Mouse (Mus musculus) retina, embryonic 14.5 days (tissue): ENCODE data around the gene Gcgr.
"Not testable (repeated sequence)": the region's sequence is repeated elsewhere in the genome, so short reads cannot be mapped to it uniquely, and the experiment has no call there.

ENCODE experiments used
- DNase-seq: peaks from one replicate; pipeline ENCODE4 v3.0.0-alpha.2; 2015; ENCODE audit warnings: low spot score

Gene Gcgr

GRCm38 (mm10) chr11:120506899-120507298 lies 23.6 kb upstream of the Gcgr start:
- DNase-seq = peak; percentile 21

DNA sequence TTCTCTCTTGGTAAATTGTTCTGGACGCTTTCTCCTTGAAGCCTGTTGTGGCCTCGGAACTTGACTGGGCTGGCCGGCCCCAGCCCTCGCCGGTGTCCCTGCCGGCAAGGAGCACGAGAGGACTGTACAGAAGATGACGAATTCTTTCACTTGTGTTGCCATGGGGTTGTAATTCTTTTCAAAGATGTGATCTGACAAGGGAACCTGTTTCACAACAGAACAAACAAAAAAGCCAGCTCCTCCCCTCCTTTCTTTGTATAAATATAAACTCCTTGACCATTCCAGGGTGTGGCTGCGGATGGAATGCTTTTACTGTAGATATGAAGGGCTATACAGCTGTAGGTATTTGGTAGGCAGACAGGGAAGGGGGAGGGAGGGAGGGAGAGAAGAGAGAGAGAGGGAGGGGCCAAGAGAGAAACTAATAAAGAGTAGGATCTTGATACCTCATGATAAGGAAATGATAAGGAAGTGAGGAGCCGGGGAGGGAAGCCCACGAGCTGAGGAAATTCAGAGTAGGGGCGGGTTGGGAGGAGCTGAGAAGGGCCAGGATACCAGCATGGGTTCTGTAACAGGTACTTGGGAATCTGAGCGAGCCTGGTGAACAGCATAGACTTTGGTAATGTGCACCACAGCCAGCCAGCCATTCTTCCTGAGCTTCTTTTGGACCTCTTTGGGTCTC lies 22.7 kb upstream of the Gcgr start:
- no peak for DNase-seq

GRCm38 (mm10) chr11:120508290-120508870 lies 22.1 kb upstream of the Gcgr start:
- no peak for DNase-seq

DNA sequence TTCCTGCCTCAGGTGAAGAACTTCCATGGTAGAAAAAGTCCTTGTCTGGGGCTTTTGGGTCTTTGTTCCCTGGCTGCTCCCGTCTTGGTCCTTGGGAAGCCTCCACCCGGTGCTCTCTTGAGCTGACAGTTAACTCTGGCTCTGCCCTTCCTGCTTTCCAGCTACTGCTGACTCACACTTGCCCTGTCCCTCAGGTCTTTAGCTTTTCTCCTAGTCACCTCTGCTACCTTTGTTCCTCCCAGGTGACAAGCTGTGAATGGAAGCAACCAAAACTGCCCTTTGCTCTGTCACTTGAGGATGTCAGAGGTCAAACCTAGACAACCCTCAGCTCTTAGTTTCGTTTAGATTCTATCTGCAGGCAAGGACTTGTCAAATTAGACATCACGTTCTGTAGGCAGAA lies 20.6 kb upstream of the Gcgr start:
- no peak for DNase-seq

DNA sequence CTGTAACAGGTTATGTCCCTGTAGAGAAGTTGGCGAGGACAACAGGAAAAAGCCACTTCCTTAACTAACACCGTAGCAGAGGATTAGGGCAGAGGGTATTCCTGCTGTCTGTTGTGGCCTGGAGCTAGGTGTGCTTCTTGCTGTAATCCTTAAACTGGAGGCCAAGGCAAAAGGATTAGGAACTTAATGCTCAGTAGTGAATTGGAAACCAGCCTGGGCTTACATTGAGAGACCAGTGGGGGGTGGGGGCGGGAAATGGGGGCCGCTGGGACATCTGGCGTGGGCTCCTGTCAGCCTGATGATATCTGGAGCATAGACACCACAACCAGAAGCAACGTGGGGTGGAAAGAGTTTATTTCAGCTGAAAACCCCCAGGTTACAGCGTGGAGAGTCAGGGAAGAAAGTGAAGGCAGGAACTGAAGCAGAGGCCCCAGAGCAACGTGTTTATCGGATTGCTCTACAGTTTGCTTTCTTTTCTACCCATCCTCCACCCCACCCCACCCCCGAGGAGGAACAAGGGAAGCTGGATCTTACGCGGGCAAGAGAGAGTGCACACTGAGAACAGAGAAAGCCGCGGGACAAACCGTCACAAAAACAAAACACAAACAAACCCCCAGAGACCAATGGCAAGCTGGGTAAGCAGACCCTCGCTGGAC lies 20.0 kb upstream of the Gcgr start:
- DNase-seq = peak; percentile 37

DNA sequence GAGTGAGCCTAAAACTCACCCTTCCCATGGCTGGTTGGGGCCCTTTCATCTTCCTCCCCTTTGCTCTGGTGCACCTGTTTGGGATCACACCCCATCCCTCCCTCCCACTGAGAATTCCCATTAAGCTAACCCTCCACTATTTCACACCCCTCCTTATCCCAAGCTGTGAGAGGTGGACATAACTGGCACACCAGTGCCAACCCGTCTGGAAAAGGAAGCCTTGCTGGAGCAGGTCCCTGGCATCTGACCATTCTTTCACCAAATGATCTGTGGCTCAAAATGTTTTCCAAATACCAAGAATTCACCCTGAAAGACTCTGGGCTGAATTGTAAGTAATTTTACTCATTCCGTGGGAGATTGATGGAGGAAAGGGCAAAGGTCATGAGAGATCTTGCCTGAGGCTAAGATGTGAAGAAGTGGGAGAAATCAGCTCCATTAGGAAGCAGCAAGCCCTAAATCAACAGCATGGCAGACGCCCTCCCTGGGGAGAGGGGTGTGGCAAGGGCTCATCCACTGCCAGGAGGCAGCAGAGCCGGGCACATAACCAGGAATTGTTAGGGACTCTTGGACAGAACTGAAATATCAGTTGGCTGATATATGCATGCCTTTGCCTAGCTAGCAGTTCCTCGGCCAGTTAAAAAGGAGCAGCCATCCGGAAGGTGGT lies 17.6 kb upstream of the Gcgr start:
- no peak for DNase-seq

DNA sequence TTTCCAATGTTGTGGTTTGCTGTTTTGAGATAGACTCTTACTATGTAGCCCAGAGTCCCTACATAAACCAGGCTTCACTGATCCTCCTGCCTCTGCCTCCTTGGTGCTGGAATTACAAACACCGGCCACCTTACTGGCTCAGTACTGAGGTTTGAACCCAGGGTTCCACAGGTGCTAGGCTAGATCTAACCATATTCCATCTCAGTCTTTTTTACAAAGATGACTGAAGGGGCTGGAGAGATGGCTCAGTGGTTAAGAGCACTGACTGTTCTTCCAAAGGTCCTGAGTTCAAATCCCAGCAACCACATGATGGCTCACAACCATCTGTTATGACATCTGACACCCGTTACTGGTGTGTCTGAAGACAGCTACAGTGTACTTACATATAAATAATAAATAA lies 16.2 kb upstream of the Gcgr start:
- DNase-seq = not testable (repeated sequence)

DNA sequence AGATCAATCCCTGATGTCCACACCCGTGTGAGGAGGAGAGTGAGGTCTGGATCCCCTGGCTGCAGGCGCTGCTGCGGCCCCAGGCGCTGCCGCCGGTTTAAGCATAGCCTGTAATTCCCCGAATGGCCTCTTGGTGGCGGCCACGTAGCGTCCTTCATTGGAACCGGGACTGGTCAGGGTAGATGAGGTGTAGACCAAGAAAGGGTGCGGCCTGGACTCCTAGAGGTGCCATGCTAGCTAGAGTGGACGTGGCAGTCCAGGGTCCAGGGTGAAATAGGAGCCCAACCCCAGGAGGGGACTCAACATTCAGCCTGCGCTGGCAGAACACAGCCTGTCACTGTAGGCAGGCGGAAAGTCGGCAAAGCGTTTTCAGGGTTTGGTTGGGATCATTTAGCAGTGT lies 14.9 kb upstream of the Gcgr start:
- peak; percentile 92 for DNase-seq

DNA sequence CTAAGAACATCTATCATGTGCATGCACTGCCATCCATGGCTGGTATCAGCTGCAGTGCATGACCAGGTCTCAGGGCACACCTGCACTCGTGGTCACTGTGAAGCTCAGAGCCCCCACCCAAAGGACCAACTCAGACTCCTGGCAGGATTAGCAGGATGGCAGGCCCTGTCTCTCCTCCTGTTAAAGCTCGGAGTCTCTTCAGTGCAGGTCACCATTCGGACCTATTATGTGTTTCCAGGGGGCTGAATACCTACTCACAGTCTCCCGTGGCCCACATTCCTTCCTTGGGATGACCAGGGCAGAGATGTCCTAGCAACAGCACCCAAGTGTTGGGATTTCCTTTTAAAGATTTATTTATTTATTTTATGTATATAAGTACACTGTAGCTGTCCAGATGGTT lies 13.4 kb upstream of the Gcgr start:
- no peak for DNase-seq

DNA sequence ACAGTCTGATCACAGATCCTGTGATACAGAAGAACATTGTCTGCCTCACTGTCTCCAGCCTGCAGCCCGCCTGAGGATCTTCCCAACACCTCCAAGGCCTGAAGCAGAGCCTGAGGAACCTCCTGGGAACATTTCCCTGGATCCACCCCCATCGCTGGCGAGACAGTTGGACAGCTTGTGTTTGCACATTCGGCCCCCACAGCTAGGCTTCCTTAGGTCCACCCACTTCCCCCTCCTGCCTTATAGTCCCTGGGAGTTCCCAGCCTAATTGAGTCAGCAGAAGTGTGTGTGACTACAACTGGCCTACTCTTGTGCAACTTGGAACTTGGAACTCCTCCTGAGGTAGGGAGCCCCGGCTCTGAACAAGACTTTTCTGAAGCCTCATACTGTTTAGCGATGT lies 12.5 kb upstream of the Gcgr start:
- DNase-seq = no peak

- DNase-seq = no peak
Observed at GRCm38 (mm10) chr11:120518558-120518957, 11.9 kb upstream of the Gcgr start.

DNA sequence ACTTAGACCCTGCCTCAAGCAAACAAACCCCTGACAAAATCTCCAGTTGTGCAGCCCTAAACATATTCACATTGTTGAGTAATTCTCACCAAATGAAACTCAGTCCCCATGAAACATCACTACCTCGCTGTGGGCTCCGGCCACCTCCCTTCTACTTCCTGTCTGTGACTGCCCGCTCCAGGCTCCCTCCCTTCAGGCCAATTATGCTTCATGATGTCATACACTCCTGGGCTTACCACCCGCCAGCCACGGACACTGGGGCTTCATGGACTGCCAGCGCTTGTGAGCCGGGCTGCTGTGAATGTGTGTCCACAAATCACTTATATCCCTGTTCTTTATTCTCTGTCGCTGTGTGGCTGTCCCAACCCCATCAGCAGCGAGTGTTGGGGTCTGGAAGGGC lies 10.8 kb upstream of the Gcgr start:
- DNase-seq = peak; percentile 38

DNA sequence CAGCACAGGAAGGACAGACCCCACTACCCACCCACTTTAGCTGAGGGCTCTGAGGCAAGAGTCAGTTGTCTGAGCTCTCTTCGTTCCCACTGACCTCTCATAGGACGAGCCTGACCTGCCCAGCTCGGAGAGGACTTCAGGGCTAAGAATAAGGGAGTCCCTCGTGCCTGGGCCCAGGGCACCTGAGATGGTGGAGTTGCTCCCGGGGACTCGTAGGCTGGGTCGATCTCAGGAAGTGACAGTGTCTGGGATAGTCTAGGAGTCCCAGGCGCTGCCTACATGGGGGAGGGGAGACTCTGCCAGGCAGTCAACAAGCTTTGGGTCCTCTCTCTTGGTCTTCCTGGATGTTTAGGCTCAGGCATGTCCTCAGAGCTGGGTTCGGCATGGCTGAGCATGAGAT lies 10.0 kb upstream of the Gcgr start:
- no peak for DNase-seq

GRCm38 (mm10) chr11:120520967-120521540 lies 9.4 kb upstream of the Gcgr start:
- no peak for DNase-seq

DNA sequence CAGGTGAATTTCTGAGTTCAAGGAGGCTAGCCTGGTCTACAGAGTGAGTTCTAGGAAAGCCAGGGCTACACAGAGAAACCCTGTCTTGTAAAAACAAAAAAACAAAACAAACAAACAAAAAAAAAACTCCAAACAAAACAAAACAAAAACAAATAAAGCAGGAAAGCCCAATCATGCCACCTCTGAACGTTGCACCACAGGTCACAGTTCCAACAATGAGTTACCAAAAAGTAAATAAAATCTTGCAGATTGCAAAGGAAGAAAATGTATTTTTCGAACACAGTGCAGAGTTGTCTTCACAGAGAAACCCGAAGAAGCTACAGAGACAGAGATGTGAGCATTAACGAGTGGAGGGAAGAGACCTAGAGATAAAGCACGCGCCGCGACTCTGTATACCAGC lies 7.9 kb upstream of the Gcgr start:
- DNase-seq = no peak

- DNase-seq = no peak
Observed at GRCm38 (mm10) chr11:120525959-120526358, 4.5 kb upstream of the Gcgr start.

- no peak for DNase-seq
Observed at GRCm38 (mm10) chr11:120527690-120528354, 2.7 kb upstream of the Gcgr start.

DNA sequence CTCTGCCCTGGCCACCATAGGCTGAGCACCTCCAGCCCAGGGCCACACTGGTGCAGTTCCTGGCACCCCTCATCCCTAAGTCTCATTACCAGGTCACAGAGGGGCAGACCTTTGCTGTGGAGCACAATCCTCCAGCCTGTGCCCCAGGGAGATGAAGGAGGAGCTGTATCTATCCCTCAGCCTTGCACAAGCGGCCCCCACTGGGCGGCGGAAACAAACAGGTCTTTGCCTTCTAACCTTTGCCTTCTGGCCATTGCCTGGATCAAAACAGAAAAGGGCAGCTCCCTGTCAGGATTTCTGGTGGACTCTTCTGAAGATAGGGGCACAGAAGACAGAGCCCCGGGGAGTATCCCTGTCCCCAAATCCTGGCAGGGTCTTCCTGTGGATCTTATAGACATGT lies 1.6 kb upstream of the Gcgr start:
- no peak for DNase-seq

GRCm38 (mm10) chr11:120531646-120532045 lies 1.1 kb downstream of the Gcgr start:
- no peak for DNase-seq

DNA sequence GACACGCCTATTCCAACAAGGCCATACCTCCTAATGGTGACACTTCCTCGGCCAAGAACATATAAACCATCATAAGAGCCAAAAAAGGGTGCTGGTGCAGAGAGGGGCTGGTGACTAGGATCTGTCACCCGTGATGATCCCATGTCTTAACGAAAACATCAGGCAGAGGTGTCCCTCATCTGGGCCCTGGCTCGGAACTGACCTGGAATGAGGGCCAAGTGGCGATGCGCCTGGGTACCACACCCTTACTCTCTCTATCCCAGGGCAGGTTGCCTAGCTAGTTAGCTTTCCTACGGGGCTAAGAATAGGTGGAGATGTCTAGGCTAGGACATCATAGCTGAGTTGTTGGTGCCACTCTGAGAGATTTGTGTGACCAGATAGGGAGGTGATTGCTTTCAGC lies 3.6 kb downstream of the Gcgr start:
- no peak for DNase-seq

- no peak for DNase-seq
Observed at GRCm38 (mm10) chr11:120535145-120535544, 4.6 kb downstream of the Gcgr start.

DNA sequence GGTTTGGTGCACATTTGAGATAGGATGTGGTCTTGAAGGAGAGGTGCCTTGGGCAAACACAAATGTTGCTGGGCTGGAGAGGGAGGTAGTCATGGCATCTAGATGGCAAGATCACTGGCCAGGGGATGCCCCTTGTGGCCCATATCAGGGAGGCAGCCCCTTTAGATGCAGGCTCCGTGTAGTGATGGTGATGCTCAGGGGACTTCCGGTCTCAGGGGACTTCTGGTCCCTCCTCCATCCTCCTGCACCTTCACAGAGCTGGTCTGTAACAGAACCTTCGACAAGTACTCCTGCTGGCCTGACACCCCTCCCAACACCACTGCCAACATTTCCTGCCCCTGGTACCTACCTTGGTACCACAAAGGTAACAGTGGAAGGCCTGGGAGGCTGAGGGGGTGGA lies 5.3 kb downstream of the Gcgr start:
- no peak for DNase-seq
